Mouse (Mus musculus): ENCODE measurements at regions not wholly inside any gene's neighbourhood (a gene's known extent, or its start where the extent isn't known, plus 50 kb on each side); places are given as distances from the start of the nearest gene placed in this dataset.

DNA sequence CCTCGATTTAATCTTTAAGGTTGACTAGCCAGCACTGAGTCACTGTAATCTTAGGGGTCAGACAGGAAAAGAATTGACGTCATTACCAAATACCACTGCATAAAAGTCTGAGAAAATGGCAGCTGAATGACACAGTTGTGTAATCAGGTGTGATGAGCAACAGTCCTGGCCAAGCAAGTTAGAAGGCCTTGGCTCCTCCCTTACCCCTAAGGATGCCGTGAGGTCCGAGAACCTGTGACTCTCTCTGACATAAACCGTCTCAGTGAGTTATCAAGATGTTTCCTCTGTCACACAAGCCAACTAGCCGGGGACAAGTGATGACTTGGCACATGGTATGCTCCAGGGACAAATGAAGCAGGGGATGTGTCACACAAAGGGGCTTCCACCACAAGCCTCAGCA, 101.5 kb upstream of the Gm37988 start:
- TF ChIP-seq GATA1 (IDR thresholded peaks at IDR 0.05; ENCODE audit: borderline replicate concordance, low read length) (no peak), FLI1 (IDR thresholded peaks at IDR 0.05; ENCODE audit: low read length) (no peak)

Data from megakaryocyte, embryonic 14.5 days (primary cell).